Mouse (Mus musculus) liver, adult (tissue): ENCODE results near the gene Acadl.
A peak's percentile ranks its signal among the peaks of the same experiment; 100 is the strongest.

ENCODE experiments used
- GATA4 ChIP-seq: IDR thresholded peaks from 2 replicates; pipeline ENCODE4 v1.6.1; 2014; ENCODE audit warnings: mild to moderate bottlenecking, low read length; ENCODE audit not compliant: insufficient replicate concordance

The Acadl gene

DNA sequence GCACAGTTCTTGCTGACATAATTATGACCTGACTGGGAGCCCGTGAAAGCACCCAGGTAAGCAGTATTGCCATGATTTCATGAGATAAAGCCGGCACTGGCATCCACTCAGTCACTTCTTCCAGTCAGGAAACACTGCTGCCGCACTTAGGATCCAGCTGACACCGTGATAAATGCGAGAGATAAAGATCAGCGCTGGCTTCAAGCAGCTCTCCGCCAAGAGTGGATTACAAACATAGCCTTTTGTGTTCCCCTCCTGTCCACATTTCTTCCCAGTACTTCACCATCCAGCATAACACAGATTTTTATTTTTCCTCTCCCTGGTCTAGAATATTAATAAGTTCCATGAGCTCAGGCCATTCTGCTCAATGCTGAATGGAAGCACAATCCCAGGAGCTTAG, 42.8 kb downstream of the Acadl start:
- TF ChIP-seq GATA4: peak; percentile 31; the same call in 1 of the 2 replicates

DNA sequence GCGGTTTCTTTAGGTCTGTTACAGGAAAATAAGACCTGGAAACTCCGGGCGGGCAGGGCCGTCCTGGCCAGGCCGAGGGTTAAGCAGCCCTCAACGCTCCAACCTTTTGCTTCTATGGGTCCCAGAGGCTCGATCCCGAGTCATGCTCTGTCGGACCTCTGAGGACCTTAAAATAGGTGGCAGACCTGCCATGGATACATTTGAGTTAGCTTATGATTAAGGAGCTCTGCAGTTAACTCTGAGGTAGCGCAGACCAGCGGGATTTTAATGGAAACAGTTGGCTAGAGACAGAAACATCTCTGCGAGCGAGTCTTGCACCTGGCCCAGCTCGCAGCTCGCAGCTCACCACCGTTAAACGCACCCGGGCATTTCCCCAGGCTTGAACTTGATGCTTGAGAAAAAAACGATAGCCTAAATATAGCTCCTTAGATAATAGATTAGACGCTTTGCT, 45.2 kb downstream of the Acadl start:
- TF ChIP-seq GATA4: no peak

DNA sequence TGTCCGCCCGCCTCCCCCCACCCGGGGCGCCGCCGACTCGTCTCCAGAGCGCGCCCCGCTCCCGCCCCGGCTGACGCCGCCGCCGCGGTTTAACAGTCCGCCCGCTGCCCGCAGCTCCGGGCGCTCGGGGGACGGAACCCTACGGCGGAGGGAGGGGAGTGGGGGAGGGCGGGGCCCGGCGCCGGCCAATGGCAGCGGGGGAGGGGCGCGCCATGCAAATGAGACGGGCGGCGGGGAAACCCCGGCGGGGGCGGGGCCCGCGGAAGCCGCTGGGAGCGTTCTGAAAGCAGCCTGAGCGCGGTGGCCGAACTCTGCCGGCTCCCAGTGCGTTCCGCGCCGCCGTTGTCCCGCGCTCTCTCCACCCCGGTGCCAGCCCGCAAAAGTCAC, 45.6 kb downstream of the Acadl start, which contains the start of gene Kansl1l:
Gene Kansl1l (minus strand): TSS at position 110 of the 387 bp plus-strand sequence.
- no peak for TF ChIP-seq GATA4

DNA sequence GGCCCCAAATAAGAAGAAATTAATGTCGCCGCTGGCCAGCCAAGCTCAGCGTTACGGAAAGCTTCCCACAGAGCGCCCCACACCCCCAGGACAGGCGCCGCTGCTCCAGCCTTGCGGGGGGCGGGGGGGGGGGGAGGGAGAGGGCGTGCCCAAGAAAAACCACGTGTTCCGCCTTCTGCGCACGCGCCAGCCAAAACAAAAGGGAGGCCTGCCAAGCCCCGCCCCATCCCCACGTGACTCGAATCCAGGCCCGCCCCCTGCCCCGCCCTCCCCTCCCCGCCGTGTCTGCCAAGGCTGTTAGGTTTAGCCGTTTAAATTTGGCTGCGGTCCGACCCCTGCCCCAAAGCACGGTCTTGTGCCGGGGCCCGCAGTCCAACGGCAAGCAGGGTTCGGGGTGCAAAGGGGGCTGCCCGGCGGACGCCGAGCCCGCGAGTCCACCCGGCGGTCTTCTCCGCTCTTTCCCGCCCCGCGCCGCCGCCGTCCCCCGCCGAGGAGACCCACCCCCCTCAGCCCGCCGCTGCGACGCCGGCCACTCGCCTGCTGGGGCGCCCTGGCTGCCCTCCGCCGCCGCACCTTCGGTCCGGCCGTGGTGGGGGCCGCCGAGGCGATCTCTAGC, 46.1 kb downstream of the Acadl start:
- no peak for TF ChIP-seq GATA4

DNA sequence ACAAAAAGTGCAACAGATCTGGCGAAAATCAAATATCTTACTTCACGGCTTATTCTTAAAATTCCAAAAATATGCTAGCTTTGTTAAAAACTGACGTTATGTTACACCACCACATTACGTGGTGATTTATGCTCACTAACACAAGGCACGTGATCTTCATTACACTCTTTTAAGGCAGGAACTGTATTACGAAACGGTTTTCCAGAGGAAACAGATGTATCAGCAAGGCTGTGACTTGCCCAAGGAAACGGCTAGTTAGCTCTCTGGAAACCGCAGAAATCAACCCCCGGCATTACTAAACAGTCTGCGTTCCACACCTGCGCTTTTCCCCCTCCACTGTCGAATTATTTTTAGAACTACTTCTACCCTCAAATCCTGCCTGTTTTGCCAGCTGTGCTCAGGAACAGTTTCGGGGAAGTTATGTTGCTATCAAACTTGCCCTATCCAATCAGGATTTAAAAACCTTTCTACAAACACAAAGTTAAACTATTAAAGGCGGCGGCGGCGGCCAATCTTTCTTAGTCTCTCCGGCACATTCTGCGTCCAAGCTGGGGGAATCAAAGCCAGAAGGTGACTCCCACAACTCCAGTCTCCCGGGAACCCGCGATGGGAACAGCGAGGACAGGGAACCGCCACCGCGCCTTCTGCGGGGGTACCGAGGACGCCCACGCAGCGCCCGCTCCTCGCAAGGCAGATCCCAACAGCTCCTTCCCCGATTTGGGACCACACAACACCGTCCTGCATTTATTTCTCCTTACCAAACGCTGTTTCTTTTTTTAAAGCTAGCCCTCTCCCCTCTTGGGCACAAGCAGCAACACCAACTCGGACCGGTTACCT, 46.9 kb downstream of the Acadl start:
- TF ChIP-seq GATA4: no peak

DNA sequence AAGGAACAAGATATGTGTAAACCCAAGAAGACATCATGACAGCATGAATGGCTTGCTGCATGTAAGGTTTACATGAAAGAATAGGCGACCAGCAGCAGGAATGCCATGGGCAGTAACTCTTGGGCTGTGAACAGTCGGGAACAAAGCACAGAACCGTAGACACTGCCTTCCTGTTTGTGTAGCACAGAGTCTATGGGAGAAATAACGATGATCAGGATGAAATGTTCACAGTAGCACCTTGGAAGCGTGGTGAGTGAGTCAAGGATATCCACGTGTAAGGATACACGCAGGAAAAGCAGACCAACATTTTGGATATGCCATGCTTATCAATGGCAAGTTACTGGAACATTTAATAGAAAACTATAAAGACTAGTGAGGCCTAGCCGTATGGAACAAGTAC, 48.3 kb downstream of the Acadl start:
- no peak for TF ChIP-seq GATA4

DNA sequence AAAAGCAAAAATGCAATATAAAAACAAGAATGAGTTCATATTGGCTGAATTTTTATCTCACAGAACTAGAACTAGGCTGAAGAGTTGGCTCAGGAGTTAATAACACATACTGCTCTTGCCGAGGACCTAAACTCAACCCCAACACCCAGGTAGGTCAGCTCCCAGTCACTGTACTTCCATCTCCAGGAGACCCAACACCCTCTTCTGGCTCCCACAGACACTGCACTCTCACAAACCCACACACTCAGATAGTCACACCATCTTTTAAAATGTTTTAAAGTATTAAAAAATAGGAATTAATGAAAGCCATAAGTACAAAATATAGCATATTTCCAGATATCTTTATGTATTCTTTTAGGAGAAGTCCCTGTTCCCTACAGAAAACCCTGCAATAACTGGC, 49.9 kb downstream of the Acadl start:
- no peak for TF ChIP-seq GATA4

DNA sequence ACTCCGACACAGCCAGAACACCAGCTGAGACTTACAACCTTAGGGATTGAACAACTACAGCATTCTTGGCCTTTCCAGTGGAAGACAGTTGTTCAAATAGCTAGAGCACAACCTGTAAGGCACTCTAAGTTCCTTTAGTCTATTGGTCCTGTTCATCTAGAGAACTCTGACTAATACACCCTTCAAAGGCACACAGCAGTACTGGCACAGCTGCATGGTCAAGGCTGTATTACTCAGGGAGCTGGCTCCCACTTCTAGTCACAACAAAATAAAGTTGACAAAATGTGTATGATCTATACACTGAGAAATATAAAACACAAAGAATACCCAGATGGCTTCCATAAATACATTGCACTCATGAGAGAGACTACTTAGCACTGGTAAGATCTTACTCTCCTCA, 56.3 kb downstream of the Acadl start:
- no peak for TF ChIP-seq GATA4

DNA sequence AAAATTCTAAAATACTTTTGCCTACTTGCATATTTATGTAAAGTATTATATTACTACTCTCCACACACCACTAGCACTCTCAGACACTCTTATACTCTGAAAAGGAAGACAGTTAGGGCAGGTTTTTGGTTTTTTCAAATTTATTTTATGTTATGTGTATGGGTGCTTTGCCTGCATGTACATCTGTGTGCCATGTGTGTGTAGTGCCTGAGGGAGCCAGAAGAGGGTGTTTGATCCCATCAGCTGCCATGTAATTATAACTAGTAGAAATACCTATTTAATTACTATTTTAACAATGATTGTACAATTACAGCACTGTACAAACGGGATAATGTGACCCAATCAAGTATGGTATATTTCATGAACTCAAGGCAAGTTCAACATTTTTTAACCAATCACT, 57.7 kb downstream of the Acadl start:
- TF ChIP-seq GATA4: no peak

DNA sequence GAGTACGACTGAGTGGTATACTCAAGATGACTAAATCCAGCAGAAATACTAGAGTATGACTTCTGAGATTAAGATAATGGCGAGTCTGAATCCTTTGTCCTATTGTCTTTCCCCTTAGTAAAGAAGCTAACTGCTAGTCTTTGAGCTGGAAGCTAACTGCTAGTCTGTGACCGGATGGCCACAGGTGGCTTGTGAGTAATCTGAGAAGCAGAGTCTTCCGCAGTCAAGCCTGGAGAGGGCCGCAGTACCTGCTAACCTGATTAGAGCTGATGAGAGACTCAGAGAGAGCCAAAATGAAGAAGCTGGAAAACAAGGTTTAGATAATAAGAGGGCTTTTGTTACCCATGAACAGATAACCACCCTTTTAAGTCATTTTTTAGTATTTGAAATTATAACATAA, 58.4 kb downstream of the Acadl start:
- TF ChIP-seq GATA4: no peak

DNA sequence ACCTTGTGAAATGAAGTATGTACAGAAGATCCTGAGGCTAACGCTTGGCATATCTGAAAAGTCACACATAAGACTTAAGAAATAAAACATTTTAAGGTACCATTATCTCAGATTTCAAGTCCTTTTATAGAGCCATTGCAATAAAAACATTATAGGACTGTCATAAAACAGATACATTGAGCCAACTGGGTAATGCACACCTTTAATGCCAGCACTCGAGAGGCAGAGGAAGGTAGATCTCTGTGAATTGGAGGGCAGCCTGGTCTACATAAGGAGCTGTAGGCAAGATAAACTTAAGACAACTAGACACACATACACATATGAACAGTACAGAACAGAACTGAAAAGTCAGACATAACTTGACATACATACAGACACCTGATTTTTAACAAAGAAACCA, 65.1 kb downstream of the Acadl start:
- TF ChIP-seq GATA4: no peak

DNA sequence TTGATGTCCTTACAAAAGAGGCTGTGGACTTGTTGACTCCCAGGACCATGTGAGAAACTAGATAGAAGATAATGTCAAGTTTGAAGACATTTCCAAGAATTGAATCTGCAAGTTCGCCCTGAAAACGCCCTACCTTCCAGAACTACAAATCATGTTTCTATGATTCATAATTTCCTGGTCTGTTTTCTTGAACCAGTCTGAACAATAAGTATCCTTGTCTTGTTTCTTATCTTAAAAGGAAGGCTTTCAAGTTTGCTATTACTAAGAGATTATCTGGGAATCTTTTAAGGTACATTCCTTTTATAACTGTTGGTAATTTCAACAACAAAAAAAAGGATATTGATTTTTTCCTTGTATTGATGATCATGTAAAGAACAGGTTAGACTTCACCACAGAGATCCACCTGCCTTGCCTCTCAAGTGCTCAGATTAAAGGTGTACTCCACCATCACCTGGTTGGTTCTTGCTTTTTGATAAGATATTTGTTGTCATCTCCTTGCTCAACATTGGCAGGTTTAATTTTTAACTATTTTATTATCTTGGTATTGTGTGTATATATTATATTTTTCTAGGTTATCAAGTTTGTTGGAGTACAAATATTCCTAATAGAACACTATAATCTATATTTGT, 70.1 kb downstream of the Acadl start:
- TF ChIP-seq GATA4: no peak

DNA sequence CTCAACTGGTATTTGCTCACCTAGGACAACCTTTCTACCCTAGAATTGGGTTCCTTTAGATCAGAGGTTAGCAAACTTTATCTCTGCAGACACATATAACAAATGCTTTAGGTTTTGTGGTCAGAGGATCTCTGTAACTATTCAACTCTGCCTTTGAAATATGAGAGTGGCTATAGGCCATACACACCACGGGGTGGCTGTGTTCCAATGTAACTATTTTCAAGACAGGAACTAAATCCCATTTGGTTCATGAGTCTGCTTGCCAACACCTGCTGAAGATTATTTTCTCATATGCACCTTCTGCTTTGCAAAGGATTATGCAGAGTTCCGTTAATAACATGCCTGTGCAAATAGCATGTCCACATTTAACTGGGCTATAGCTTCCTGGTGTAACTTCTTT, 80.8 kb downstream of the Acadl start:
- TF ChIP-seq GATA4: no peak

DNA sequence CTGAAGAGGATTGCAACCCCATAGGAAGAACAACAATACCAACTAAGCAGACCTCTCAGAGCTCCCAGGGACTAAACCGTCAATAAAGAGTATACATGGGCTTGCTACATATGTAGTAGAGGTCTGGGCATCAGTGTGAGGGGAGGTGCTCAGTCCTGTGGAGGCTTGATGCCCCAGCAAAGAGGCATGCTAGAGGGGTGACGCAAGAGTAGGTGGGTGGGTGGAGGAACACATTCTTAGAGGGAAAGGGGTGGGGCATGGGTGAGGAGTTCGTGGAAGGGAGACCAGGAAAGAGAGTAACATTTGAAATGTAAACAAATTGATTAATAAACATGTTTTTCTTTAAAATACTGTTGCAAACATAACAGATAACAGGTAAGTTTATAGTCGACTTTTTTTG, 82.0 kb downstream of the Acadl start:
- TF ChIP-seq GATA4: no peak
